Mouse (Mus musculus): ENCODE data around the gene Kifc3. TPM values are rescaled to one million over a fixed set of nuclear protein-coding genes. Genes with fewer than 3 reads are reported as not detected.

Kifc3 gene
- polyA plus RNA-seq (2017; shearing (Covaris generic)): not detected

GRCm38 (mm10) chr8:95202649-95203275, at the start of gene Kifc3:
Kifc3 (minus strand) TSS chr8:95202812.

GRCm38 (mm10) chr8:95080381-95081341, 122.0 kb downstream of the Kifc3 start, which contains the start of gene Katnb1:
Katnb1 (plus strand) TSS chr8:95081186.

GRCm38 (mm10) chr8:95054927-95055510, 147.6 kb downstream of the Kifc3 start, which contains the start of gene Drc7:
Drc7 (plus strand) TSS chr8:95055103.

Other genes starting within 250 kb of the Kifc3 start
- gene Adgrg1, start 228.1 kb downstream of the Kifc3 start, polyA plus RNA-seq (2017; shearing (Covaris generic)): 0.60 TPM
- 2.0 TPM for gene Adgrg3, start 185.1 kb downstream of the Kifc3 start, polyA plus RNA-seq (2017; shearing (Covaris generic))
- gene Drc7, start 147.7 kb downstream of the Kifc3 start, polyA plus RNA-seq (2017; shearing (Covaris generic)): 0.12 TPM
- 20.9 TPM for gene Katnb1, start 121.6 kb downstream of the Kifc3 start, polyA plus RNA-seq (2017; shearing (Covaris generic))
- gene Cngb1, start 103.8 kb upstream of the Kifc3 start, polyA plus RNA-seq (2017; shearing (Covaris generic)): not detected
- gene Tepp, start 107.8 kb upstream of the Kifc3 start, polyA plus RNA-seq (2017; shearing (Covaris generic)): not detected
- 6.1 TPM for gene Zfp319, start 129.1 kb upstream of the Kifc3 start, polyA plus RNA-seq (2017; shearing (Covaris generic))
- gene Usb1, start 129.5 kb upstream of the Kifc3 start, polyA plus RNA-seq (2017; shearing (Covaris generic)): 47.6 TPM
- gene Mmp15, start 149.5 kb upstream of the Kifc3 start, polyA plus RNA-seq (2017; shearing (Covaris generic)): 0.29 TPM
- 45.7 TPM for gene Cfap20, start 232.1 kb upstream of the Kifc3 start, polyA plus RNA-seq (2017; shearing (Covaris generic))

All from effector memory CD4-positive, alpha-beta T cell, adult 5 months (primary cell).